Mouse (Mus musculus) heart, postnatal 10 days (tissue): ENCODE results near the gene Diablo. TPM values are rescaled to one million over a fixed set of nuclear protein-coding genes. Genes with fewer than 3 reads are reported as not detected.
A peak's percentile ranks its signal among the peaks of the same experiment; 100 is the strongest.
"Not testable (repeated sequence)": the region's sequence is repeated elsewhere in the genome, so short reads cannot be mapped to it uniquely, and the experiment has no call there.

ENCODE experiments used
- DNase-seq, 2 experiments: peaks; one replicate each; pipeline ENCODE4 v3.0.0; 2021
- intact Hi-C: fragments of 180-260 bp; cut with DNase I; formaldehyde crosslinking; loops from one replicate; pipeline ENCODE4 v1.15.1; 2025
- total RNA-seq, 2 experiments: library from RNA; stranded (reverse); gene quantifications; 2 replicates each; pipeline ENCODE4 v1.2.3; 2021

The Diablo gene
- total RNA-seq = 10 to 100 TPM; 54.5 to 59.1 TPM

DNA sequence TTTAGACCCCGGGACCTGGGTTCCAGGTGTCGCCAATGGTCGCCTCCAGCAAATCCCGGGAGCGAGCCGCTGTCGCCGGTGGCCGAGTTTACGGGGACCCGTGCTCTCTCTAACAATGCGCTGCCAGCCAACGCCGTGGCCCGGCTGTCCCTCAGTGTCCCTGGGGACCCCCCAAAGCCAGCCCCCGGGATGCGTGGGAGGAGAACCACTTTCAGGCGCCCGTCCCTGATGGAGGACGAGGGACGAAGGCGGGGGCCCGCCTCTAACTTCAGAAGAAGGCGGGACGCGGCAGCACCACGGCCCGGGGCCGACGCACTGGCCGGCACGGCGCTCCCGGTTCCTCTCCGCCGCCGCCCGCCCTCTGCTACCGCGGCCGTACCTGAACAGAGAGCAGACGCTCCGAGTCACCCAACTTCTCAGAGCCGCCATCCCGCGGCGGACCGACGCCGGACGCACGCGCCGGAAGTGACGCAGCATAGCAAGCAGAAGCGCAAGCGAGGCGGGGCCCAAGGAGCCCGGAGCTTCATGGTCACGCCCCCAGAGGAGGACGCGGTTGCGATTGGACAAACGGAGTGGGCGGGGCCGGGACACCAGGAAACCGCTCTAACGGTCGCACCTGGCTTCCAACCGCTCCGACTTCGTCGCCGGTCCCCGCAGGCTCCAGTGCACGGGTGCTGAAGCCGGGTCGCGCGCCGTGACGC lies at the start of gene Diablo:
Diablo (minus strand) TSS at position 485 of the 701 bp plus-strand sequence.
- peak; percentile 99 for DNase-seq
- intact Hi-C loops = no loop called here

DNA sequence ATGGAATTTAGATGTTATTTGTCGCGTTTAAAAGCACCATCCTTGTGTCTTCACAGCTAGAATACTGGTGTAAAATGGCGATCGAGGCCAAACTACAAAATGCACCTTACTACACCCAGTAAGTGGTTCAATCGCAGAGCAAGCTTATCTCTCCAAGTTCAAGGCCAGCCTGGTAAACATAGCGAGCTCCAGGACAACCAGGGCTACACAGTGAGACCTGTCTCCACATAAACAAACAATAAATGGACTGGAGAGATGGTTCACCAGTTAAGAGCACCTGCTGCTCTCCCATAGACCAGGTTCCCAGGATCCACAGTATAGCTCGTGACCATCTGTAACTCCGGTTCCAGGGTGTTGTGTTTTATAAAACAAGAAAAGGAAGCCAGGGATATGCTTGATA lies 49.4 kb upstream of the Diablo start:
- intact Hi-C loops = no loop called here
- no peak for DNase-seq

DNA sequence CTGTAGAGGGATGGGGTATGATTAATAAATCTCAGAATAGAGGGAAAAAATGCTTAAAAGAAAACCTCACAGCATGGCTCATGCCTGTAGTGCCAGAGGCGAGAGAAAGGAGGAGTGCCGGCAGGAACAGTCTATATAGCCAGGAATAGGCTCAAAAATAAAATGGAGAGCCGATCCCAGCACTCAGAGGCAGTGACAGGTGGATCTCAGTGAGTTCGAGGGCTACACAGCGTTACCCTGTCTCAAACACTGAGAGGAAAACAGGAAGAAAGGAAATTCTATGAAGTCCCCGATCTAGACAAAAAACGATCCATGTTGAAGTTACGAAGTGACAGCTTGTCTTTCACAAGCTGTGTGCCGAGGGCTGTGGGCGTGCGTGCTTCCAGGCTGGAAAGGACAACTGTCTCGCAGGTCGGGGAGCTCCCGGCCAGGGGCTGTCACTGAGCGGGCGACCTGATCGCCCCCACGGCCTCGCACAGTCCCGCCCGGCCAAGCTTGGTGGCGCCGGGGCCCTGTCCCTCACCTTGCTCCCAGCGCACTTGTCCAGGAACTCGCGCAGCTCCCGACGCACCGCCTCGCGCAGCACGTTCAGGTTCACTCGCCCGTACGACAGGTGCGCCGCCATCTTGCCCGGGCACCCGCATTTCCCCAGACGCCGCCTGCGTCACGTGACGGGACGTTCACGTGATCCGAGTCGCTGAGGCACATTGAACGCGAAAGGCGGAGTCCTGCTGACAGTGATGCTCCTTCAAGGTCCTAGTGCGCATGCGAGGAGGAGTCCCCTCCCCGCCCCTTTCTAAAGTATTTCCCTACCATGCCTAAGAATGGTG lies 48.6 kb upstream of the Diablo start, which contains the start of gene Vps33a:
Vps33a (minus strand) TSS at position 682 of the 830 bp plus-strand sequence.
- DNase-seq = peak; percentile 98 to 99
- intact Hi-C loops = no loop called here

DNA sequence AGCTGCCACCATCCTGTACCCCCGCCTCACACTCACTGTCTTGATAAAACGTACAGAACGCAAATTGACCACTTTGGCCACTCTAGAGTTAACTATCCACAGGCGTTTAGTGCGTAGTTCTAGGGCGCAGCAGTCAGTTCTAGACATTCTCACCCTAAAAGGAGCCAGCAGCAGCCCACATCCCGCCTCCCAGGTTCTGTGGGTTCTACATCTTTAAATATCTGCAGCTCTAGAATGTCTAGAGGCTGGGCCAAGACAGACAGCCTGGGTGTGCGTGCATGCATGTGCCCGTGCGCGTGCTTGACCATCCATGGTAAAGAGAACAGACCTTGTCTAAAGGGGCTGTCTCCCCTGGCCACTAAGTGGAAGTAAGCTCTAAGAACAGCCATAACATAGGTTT lies 37.2 kb upstream of the Diablo start:
- intact Hi-C loops = no loop called here
- DNase-seq = no peak

DNA sequence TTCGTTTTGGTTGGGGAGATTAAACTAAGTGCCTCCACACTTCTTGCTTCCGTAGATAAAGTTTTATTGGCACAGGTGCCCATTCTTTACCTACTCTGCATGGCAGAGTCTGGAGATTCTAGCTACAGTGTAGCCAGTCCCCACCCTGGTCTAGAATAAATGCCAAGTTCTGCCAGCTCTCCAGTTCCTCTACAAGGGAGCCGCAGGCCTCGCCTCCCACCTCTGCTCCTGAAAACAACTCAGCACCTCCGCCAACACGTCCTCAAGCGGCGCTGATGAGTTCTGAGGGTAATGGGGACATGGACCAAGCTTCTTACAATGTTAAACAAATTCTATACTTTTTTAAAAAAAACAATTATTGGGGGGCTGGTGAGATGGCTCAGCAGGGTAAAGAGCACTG lies 35.6 kb upstream of the Diablo start:
- intact Hi-C loops = no loop called here
- no peak for DNase-seq

DNA sequence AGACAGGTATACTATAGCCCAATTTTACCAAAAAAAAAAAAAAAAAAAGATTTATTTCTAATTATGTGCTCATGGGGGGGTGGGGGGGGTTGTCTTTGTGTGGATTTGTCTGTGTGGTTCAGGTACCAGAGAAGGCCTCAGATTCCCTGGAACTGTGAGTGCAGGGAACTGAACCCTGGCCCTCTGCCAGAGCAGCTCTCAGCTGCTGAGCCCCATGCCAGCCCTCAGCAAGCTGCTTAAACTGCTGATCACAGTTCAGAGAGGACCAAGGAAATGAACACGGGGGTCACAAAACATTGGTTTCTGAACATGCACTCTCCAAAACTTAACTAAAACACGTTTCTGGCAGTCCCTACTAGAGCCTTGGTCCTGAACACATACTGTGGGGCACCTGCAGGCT lies 32.5 kb upstream of the Diablo start:
- intact Hi-C loops = no loop called here
- peak; percentile 69 to 73 for DNase-seq

DNA sequence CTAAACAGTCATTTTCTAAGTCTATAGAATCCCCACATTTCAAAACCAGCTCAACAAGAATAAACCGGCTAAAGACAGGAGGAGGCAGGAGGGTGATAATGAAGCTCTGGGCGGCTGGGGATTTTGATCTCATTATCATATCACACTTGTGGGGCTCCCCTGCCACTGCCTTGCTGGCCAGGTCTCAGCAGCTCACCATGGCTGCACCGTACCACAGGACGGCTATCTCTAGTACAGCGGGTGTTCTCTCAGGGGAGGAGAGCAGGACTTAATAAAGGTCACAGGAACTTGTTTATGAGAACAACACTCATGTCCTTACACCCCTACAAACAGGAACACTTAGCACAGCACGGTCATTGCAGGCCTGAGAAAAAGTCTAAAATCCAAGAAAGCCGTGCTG lies 31.7 kb upstream of the Diablo start:
- DNase-seq = peak in 1 of 2 experiments; percentile 21
- intact Hi-C loops = no loop called here

DNA sequence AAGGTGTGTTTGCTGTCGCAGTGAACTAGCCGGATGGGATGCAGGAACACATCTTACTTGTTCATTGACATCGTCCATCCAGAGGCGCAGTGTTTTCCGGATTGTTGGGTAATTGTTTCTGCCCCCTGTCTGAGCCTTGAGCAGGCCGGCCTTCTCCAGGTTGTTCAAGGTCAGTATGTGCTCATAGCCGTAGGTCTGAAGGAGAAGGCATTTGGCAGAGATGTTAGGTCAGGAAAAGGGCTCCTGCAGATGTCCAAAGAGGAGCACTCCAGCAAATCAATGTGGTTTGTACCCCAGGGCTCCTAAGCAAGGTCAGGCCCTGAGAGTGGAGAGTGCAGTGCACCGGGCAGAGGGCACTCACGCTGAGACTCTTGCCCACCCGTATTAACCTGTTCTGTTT lies 9.8 kb upstream of the Diablo start:
- intact Hi-C loops = no loop called here
- DNase-seq = no peak

DNA sequence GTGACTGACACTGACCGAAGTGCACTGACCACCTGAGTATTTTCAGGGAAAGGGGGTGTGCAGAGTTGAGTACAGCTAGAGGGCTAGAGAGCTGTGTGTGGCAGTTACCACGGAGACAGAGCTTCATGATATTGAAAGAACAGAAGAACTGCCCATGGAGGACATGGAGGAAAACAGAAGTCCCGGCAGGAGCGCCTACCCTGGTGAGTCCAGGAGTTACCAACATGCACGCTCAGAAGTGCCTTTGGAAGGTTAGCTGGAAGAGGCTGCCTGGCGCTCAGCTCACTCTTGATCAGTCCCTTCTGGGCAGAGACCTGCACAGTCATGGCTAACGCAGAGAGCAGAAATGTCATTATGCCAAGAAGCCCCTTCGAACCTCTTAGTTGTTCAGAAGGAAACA lies 6.1 kb upstream of the Diablo start:
- no peak for DNase-seq

DNA sequence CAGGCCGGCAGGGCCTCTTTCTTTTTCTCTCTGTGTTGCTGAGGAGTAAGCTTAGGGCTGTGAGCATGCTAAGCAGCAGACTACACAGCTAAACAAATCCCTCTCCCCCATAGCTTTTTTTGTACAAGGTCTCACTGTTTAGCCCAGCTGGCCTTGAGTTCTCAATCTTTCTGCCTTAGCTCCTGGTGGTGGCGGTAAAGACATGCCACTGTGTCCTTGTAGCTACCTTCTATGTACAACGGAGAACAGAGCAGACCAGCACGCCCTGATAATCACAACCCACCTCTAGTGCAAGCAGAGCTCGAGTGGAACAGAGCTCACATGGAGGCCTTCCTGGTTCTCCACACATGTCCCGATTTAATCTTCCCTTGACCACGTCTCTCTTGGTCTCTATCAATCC lies 4.7 kb upstream of the Diablo start:
- intact Hi-C loops = no loop called here
- no peak for DNase-seq

More for the DNA sequence above, 6.1 kb upstream of the Diablo start:
- intact Hi-C loops = no loop called here

DNA sequence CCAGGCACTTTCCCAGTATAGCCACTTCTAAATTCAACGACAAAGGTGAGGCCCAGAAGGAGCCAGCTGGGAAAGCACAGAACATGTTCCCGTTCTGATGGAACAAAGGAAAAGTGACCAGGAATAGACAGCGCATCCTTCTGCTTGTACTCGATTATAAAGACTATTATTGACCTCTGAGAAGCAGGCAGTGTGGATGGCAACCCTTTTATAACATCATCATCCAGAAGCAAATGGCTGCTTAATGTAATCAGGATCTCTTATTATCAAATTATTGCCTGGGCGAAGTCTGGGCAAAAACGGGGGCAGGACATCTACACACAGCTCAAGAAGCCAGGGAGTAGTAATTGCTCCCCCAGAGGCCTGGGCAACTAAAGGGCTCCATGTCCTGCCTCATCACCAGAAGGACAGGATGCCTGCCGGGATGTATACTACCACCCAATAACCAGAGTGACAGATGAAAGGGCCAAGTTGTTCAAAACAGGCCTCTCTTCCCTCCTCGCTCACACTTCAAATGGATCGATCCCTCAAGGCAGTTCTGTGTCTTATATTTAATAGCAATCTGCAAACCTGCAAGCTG lies 2.0 kb upstream of the Diablo start:
- intact Hi-C loops = no loop called here
- no peak for DNase-seq

DNA sequence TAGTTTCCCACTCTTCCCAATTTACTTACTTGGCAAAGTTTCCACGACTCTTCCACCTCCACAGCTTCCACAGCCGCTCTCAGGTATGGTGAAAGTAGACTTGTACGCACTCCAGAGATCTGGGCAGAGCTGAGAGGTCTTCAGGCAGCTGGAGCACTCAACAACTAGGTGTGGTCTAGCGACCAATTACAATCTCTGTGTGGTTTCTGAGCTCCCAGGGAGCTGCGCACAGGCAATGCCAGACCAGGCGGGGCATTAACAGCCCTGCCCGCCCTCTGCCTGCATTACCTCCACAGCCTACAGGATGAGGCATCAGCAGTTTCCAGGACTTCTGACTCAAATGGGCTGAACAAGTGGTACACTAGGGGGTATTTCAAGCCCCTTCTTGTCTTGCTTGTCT lies 1.3 kb upstream of the Diablo start, which contains the start of gene Gm49027:
Gm49027 (minus strand) TSS at position 208 of the 400 bp plus-strand sequence.
- intact Hi-C loops = no loop called here
- no peak for DNase-seq

DNA sequence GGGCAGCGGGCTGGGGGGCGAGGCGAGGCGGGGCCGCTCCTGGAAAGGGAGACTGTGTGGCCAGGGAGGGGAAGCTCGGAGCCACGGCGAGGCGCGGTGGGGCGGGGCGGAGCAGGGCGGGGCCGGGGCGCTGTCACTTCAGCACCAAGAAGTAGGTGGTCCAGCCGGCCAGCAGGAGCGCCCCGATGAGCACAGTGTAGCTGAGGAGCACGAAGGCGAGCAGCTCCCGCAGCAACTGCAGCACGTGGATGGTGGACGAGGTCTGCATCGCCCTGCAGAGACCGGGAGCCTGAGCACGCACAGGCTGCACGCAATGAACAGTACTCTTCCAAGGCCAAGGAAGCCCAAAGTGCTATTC lies 396 bp upstream of the Diablo start:
- no peak for DNase-seq
- intact Hi-C loops = no loop called here

DNA sequence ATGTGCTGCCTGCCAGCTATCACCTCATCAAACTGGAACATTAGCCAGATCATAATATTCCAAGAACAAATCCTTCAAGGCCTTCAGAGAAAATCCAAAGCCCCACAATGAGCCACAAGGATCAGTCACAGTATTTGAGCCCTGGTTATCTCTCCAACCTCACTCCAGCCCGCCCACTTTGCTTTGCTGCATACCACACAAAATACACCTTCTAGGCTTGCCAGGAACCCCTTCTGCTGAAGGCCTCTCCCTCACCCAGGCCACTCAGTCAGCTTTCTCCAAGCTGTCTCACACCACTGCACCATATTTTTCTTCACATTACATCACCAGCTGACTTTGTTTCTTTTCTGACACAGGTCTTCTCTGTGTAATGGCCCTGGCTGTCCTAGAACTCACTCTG lies 1.8 kb downstream of the Diablo start:
- intact Hi-C loops = no loop called here
- no peak for DNase-seq

DNA sequence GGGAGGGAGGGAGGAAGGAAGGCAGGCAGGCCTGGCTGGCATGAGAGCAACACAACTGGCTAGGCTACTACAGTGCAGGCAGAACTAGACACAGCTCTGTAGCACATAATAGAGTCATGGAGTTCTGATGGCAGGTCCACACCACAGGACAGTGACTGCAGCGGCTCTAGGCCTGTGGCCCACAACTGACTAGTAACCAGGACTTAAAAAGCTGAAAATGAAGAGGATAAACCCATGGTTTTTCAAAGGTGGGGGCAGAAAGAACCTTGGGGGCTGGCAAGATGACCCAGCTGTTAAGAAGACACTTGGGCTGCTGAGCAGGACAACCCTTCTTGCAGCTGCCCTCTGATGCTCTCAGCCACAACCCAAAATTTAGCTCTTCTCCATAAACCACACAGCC lies 2.4 kb downstream of the Diablo start:
- DNase-seq = no peak
- intact Hi-C loops = no loop called here

DNA sequence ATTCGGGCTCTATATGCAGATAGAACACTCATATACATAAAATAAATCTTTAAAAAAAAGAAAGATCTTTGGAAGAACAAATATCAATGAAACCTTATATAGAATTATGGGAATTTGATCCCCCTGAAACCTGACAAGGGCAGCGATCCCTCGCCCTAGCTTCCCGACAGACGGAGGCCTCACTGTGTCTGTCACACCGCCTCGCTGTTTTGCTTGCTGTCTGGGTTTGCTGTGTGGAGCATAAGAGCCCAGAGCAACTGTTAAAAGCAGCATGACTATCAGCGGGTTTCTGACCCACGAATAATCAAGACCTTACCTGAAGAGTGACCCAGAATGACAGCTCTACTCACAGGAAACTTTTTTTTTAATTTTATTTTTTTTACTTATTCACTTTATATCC lies 3.3 kb downstream of the Diablo start:
- intact Hi-C loops = no loop called here

DNA sequence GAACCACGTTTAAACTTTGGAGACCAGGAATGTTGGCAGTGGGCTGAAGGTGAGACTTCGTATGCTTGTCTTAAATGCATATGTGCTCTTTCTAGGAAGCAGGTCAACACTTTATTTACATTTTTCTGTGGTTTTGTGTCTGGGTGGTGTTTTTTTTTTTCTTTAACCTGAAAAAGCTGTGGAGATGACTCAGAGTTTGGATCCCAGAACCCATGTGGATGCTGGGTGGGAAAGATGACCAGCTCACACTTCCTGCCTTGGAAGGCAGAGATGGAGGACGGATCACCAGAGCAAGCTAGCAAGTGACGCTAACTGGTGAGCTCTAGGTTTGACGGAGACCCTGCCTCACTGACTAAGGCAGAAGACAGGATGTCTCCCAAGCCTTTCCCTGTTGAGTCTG lies 9.1 kb downstream of the Diablo start:
- no peak for DNase-seq
- intact Hi-C loops = no loop called here

More for the DNA sequence above, 3.3 kb downstream of the Diablo start:
- no peak for DNase-seq

DNA sequence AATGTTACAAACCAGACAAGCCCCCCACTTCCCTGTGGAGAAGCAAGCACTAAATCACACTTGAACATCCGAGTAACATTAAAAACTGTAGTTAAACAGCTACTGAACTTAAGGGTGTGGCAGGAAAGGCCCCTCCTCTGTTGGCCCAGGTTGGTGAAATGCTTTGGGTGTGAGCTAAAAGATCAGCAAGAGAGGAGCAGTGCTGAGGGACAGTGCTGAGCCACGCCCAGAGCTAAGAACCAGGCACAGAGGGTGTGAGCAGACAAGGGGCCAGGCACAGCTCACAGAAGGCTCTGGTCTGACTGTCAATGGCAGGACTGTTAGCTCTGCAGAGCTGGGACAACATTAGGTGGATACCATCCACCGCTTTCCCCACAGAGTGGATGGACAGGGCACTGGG lies 11.9 kb downstream of the Diablo start:
- intact Hi-C loops = no loop called here
- no peak for DNase-seq

DNA sequence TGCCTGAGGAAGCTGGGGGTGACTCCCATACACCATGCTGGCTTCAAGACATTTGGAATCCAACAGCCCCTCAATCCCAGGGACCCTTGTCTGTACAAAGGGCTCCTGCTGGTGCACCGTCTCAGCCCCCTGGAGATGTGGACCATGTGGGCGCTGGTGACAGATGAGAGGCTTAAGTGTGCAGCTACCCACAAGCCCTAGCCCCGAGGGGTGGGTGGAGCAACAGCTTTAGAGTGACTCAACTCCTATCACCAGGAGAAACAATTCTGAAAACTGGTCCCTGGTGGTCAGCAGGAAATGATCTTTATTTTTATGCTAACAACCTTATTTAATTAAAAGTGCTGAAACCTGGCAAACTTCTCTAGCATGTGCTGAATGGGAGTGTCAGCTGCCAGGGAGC lies 12.6 kb downstream of the Diablo start:
- DNase-seq, intact Hi-C loops: not testable (repeated sequence)

DNA sequence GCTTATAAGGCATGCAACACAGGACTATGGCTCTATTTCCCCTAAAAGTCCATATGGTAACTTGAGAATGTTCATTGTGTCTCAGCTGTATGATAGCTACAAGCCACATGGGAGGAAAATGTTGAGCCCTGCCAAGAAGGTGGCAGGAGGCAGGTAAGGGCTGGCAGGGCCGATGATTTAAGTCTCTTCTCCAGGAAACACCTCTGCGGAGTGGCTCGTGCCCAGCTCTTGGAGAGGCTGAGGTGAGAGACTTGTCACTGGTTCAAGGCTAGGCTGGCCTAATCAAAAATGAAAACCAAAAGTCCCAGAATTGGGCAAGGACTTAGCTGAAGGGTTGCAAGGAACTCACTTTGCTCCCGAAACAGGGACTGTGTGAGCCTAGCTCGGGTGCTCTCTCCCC lies 13.8 kb downstream of the Diablo start, which contains the start of gene B3gnt4:
B3gnt4 (plus strand) TSS at position 301 of the 400 bp plus-strand sequence.
- intact Hi-C loops = no loop called here
- DNase-seq = no peak

DNA sequence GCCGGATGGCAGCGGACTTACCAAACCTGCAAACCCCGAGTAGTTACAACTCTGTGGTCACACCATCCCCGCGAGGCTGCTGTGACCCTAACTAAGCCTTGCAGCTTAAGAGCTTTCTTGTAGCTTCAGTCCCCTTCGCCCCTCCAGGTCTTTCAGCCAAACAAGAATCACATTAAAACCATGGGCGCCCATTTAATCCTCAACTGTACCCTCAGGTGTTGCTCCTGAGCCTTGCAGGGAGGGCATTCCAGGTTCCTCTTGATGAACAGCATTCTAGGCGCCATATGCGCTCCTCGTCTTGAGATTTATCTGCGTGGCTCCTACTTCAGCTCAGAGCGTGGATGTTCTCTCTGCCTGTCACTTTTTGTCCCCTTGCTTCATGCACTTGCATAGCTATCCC lies 15.1 kb downstream of the Diablo start:
- no peak for DNase-seq
- intact Hi-C loops = no loop called here
